Mouse (Mus musculus) C2C12 (cell line): ENCODE measurements around the gene Olfr1009. TPM values are rescaled to one million over a fixed set of nuclear protein-coding genes. Genes with fewer than 3 reads are reported as not detected.
"Not testable (repeated sequence)": the region's sequence is repeated elsewhere in the genome, so short reads cannot be mapped to it uniquely, and the experiment has no call there.

Experiments used
- H3K27me3 ChIP-seq: one replicate; pipeline ENCODE4 v1.6.1; 2011; ENCODE audit not compliant: control insufficient read depth, insufficient read depth, insufficient read length
- H3K36me3 ChIP-seq: one replicate; pipeline ENCODE4 v1.6.1; 2011; ENCODE audit not compliant: control insufficient read depth, insufficient read depth
- H3K4me3 ChIP-seq: one replicate; pipeline ENCODE4 v1.5.1; 2011; ENCODE audit warnings: mild to moderate bottlenecking, control low read depth; ENCODE audit not compliant: poor library complexity, insufficient read depth, severe bottlenecking
- H3K79me2 ChIP-seq: one replicate; pipeline ENCODE4 v1.6.1; 2011; ENCODE audit not compliant: control insufficient read depth, insufficient read depth
- H3K79me3 ChIP-seq: one replicate; pipeline ENCODE4 v1.6.1; 2011; ENCODE audit warnings: low read depth, control low read depth
- H3ac ChIP-seq: one replicate; pipeline ENCODE3; 2011; ENCODE audit warnings: low read depth; ENCODE audit not compliant: control insufficient read depth, insufficient read length
- CEBPB ChIP-seq: IDR thresholded peaks from one replicate; pipeline ENCODE4 v1.6.1; 2011; ENCODE audit warnings: low read depth, mild to moderate bottlenecking, control low read depth, moderate library complexity
- CTCF ChIP-seq: IDR thresholded peaks from one replicate; pipeline ENCODE4 v1.5.1; 2011; ENCODE audit not compliant: control insufficient read depth, insufficient read depth, insufficient read length
- FOSL1 ChIP-seq: IDR thresholded peaks from one replicate; pipeline ENCODE4 v1.8.0; 2011; ENCODE audit warnings: mild to moderate bottlenecking, low read length; ENCODE audit not compliant: poor library complexity, insufficient read depth, severe bottlenecking
- MAX ChIP-seq: IDR thresholded peaks from one replicate; pipeline ENCODE4 v1.6.1; 2011; ENCODE audit warnings: mild to moderate bottlenecking, control low read depth
- MYOD1 ChIP-seq: IDR thresholded peaks from one replicate; pipeline ENCODE4 v1.6.1; 2011; ENCODE audit warnings: low read depth; ENCODE audit not compliant: control insufficient read depth, insufficient read length
- MYOG ChIP-seq: IDR thresholded peaks from one replicate; pipeline ENCODE4 v1.6.1; 2011; ENCODE audit not compliant: control insufficient read depth, insufficient read length; ENCODE audit errors: extremely low read depth
- USF1 ChIP-seq: IDR thresholded peaks from one replicate; pipeline ENCODE4 v1.6.1; 2011; ENCODE audit warnings: low read depth, mild to moderate bottlenecking, control low read depth, moderate library complexity
- long read RNA-seq, 2 experiments: library from polyadenylated mRNA; unstranded; transcript quantifications; one replicate each; pipeline ENCODE4 v2.0.0; 2019 to 2020
- polyA plus RNA-seq: library from polyadenylated mRNA; unstranded; fragments of >200 nt; fragmentation: generic; extraction: Trizol; gene quantifications from one replicate; pipeline ENCODE4 v1.2.1, GENCODE M21; 2012; ENCODE audit warnings: missing spikeins

The Olfr1009 gene
- polyA plus RNA-seq: not detected
- long read RNA-seq, experiment 1: 0 reads
- long read RNA-seq, experiment 2: 0 reads

- Histone ChIP-seq H3ac (no peak within 1 kb of the TSS), H3K79me2 (no peaks in the 10 kb centered on the region), H3K36me3 (no peaks in the 10 kb centered on the region), H3K4me3 (no peak within 1 kb of the TSS), H3K79me3 (no peaks in the 10 kb centered on the region), H3K27me3 (no peaks in the 10 kb centered on the region)
- TF ChIP-seq USF1: no peak
- TF ChIP-seq MYOG: no peak
These were observed at the start of gene Olfr1009 for GRCm38 (mm10) chr2:85715119-85715518. TSS of gene Olfr1009 (plus strand) at chr2:85715419.

- Histone ChIP-seq H3K79me2 (no peaks in the 10 kb centered on the region), H3K79me3 (no peaks in the 10 kb centered on the region), H3K36me3 (no peaks in the 10 kb centered on the region), H3ac (no peak within 1 kb of the TSS), H3K4me3 (no peak within 1 kb of the TSS), H3K27me3 (no peaks in the 10 kb centered on the region)
- no peak for TF ChIP-seq MYOD1
- TF ChIP-seq MYOG: no peak
- TF ChIP-seq CTCF: no peak
- TF ChIP-seq MAX: no peak
- TF ChIP-seq USF1: no peak
- no peak for TF ChIP-seq FOSL1
- no peak for TF ChIP-seq CEBPB
These were observed 36.6 kb upstream of the Olfr1009 start, which contains the start of gene Olfr1006 for GRCm38 (mm10) chr2:85678667-85679066. TSS of gene Olfr1006 (minus strand) at chr2:85678767.

- no peak within 1 kb of the TSS for H3ac ChIP-seq
- H3K79me3 ChIP-seq: no peaks in the 10 kb centered on the region
- no peak for TF ChIP-seq USF1
- TF ChIP-seq CEBPB: no peak
- no peak for TF ChIP-seq MYOD1
- no peak for TF ChIP-seq CTCF
- H3K79me2 ChIP-seq: no peaks in the 10 kb centered on the region
- no peaks in the 10 kb centered on the region for H3K36me3 ChIP-seq
- H3K27me3 ChIP-seq: no peaks in the 10 kb centered on the region
- no peak within 1 kb of the TSS for H3K4me3 ChIP-seq
These were observed 26.1 kb upstream of the Olfr1009 start, which contains the start of gene Olfr1008 for GRCm38 (mm10) chr2:85689131-85689530. TSS of gene Olfr1008 (plus strand) at chr2:85689431.

- not testable (repeated sequence) for H3K27me3 ChIP-seq, H3K36me3 ChIP-seq, H3K79me3 ChIP-seq, H3ac ChIP-seq, H3K4me3 ChIP-seq, H3K79me2 ChIP-seq
These were observed 4.5 kb upstream of the Olfr1009 start for GRCm38 (mm10) chr2:85710680-85711079.

- Histone ChIP-seq H3K79me2 (no peaks in the 10 kb centered on the region), H3K4me3 (no peak overlapping the region), H3K79me3 (no peaks in the 10 kb centered on the region), H3K36me3 (no peaks in the 10 kb centered on the region), H3K27me3 (no peaks in the 10 kb centered on the region), H3ac (no peak overlapping the region)
- TF ChIP-seq MYOD1: no peak
- TF ChIP-seq FOSL1: no peak
- no peak for TF ChIP-seq USF1
- no peak for TF ChIP-seq MAX
- TF ChIP-seq CTCF: no peak
- TF ChIP-seq MYOG: no peak
- TF ChIP-seq CEBPB: no peak
These were observed 4.1 kb upstream of the Olfr1009 start for GRCm38 (mm10) chr2:85711159-85711558.

- Histone ChIP-seq H3K79me2 (no peaks in the 10 kb centered on the region), H3K4me3 (no peak overlapping the region), H3K36me3 (no peaks in the 10 kb centered on the region), H3ac (no peak overlapping the region), H3K27me3 (no peaks in the 10 kb centered on the region), H3K79me3 (no peaks in the 10 kb centered on the region)
- TF ChIP-seq FOSL1: no peak
- TF ChIP-seq CTCF: no peak
- no peak for TF ChIP-seq MYOD1
- TF ChIP-seq MAX: no peak
- no peak for TF ChIP-seq CEBPB
- TF ChIP-seq MYOG: no peak
- TF ChIP-seq USF1: no peak
These were observed 10.6 kb downstream of the Olfr1009 start for GRCm38 (mm10) chr2:85725793-85726192.

GRCm38 (mm10) chr2:85753822-85754221 lies 38.6 kb downstream of the Olfr1009 start:
- H3K79me3 ChIP-seq: no peaks in the 10 kb centered on the region
- no peaks in the 10 kb centered on the region for H3K36me3 ChIP-seq
- TF ChIP-seq MYOD1: no peak
- no peak for TF ChIP-seq MAX
- no peak for TF ChIP-seq CEBPB
- TF ChIP-seq FOSL1: no peak
- TF ChIP-seq MYOG: no peak
- TF ChIP-seq CTCF: no peak
- no peak for TF ChIP-seq USF1
- no peaks in the 10 kb centered on the region for H3K79me2 ChIP-seq
- no peak overlapping the region for H3K4me3 ChIP-seq
- H3K27me3 ChIP-seq: no peaks in the 10 kb centered on the region
- H3ac ChIP-seq: no peak overlapping the region
